Mouse (Mus musculus): ENCODE data around the gene Urb2. TPM values are rescaled to one million over a fixed set of nuclear protein-coding genes. Genes with fewer than 3 reads are reported as not detected.

Gene Urb2
- total RNA-seq, 2 experiments from 2014 or later, result 25.4 to 28.1 TPM

GRCm38 (mm10) chr8:124070363-124071324, 49.3 kb downstream of the Urb2 start:
- peak; percentile 73 for ATAC-seq (replicated peaks; ENCODE audit: low FRiP score, low TSS enrichment, poor library complexity, severe bottlenecking)

- no peak for ATAC-seq (replicated peaks; ENCODE audit: low FRiP score, low TSS enrichment, poor library complexity, severe bottlenecking)
Measured at GRCm38 (mm10) chr8:124075977-124076376, 54.7 kb downstream of the Urb2 start.

GRCm38 (mm10) chr8:124076416-124076815, 55.1 kb downstream of the Urb2 start:
- no peak for ATAC-seq (replicated peaks; ENCODE audit: low FRiP score, low TSS enrichment, poor library complexity, severe bottlenecking)

- peak; percentile 94 for ATAC-seq (replicated peaks; ENCODE audit: low FRiP score, low TSS enrichment, poor library complexity, severe bottlenecking)
Measured at GRCm38 (mm10) chr8:124077377-124077776, 56.1 kb downstream of the Urb2 start.

GRCm38 (mm10) chr8:124077998-124078397, 56.7 kb downstream of the Urb2 start:
- 0 out of 2 replicates have a peak, but pooled peaks have one; percentile 30 for ATAC-seq (replicated peaks; ENCODE audit: low FRiP score, low TSS enrichment, poor library complexity, severe bottlenecking)

GRCm38 (mm10) chr8:124078969-124079368, 57.7 kb downstream of the Urb2 start:
- no peak for ATAC-seq (replicated peaks; ENCODE audit: low FRiP score, low TSS enrichment, poor library complexity, severe bottlenecking)

GRCm38 (mm10) chr8:124080467-124081326, 59.4 kb downstream of the Urb2 start:
- peak; percentile 17 for ATAC-seq (replicated peaks; ENCODE audit: low FRiP score, low TSS enrichment, poor library complexity, severe bottlenecking)

- peak; percentile 54 for ATAC-seq (replicated peaks; ENCODE audit: low FRiP score, low TSS enrichment, poor library complexity, severe bottlenecking)
Measured at GRCm38 (mm10) chr8:124082616-124083015, 61.3 kb downstream of the Urb2 start.

GRCm38 (mm10) chr8:124083611-124084010, 62.3 kb downstream of the Urb2 start:
- no peak for ATAC-seq (replicated peaks; ENCODE audit: low FRiP score, low TSS enrichment, poor library complexity, severe bottlenecking)

- ATAC-seq (replicated peaks; ENCODE audit: low FRiP score, low TSS enrichment, poor library complexity, severe bottlenecking), result no peak
Measured at GRCm38 (mm10) chr8:124085668-124086067, 64.4 kb downstream of the Urb2 start.

GRCm38 (mm10) chr8:124088092-124088613, 66.8 kb downstream of the Urb2 start:
- no peak for ATAC-seq (replicated peaks; ENCODE audit: low FRiP score, low TSS enrichment, poor library complexity, severe bottlenecking)

GRCm38 (mm10) chr8:124089016-124089415, 67.7 kb downstream of the Urb2 start:
- ATAC-seq (replicated peaks; ENCODE audit: low FRiP score, low TSS enrichment, poor library complexity, severe bottlenecking), result no peak

- no peak; the same call in 1 of the 2 replicates for ATAC-seq (replicated peaks; ENCODE audit: low FRiP score, low TSS enrichment, poor library complexity, severe bottlenecking)
Measured at GRCm38 (mm10) chr8:124090473-124090872, 69.2 kb downstream of the Urb2 start.

Other genes starting within 250 kb of the Urb2 start
- gene Rab4a, start 215.5 kb upstream of the Urb2 start, total RNA-seq (2014; fragmentation: Nextera tagmentation), result 77.5 and 84.1 TPM in 2 replicates
- gene Rab4a, start 215.5 kb upstream of the Urb2 start, total RNA-seq (2017), result 23.6 and 42.7 TPM in 2 replicates
- gene Ccsap, start 161.3 kb upstream of the Urb2 start, total RNA-seq (2014; fragmentation: Nextera tagmentation), result 7.9 and 11.6 TPM in 2 replicates
- 11.2 and 12.4 TPM in 2 replicates for gene Ccsap, start 161.3 kb upstream of the Urb2 start, total RNA-seq (2017)
- not detected in 2 replicates for gene Acta1, start 126.8 kb upstream of the Urb2 start, total RNA-seq (2014; fragmentation: Nextera tagmentation)
- not detected in 2 replicates for gene Acta1, start 126.8 kb upstream of the Urb2 start, total RNA-seq (2017)
- 37.6 and 47.2 TPM in 2 replicates for gene Nup133, start 72.2 kb upstream of the Urb2 start, total RNA-seq (2014; fragmentation: Nextera tagmentation)
- gene Nup133, start 72.2 kb upstream of the Urb2 start, total RNA-seq (2017), result 35.7 and 36.3 TPM in 2 replicates
- 45.7 and 47.9 TPM in 2 replicates for gene Abcb10, start 38.4 kb upstream of the Urb2 start, total RNA-seq (2014; fragmentation: Nextera tagmentation)
- gene Abcb10, start 38.4 kb upstream of the Urb2 start, total RNA-seq (2017), result 23.8 and 39.0 TPM in 2 replicates
- 58.2 and 60.6 TPM in 2 replicates for gene Taf5l, start 111 bp upstream of the Urb2 start, total RNA-seq (2014; fragmentation: Nextera tagmentation)
- gene Taf5l, start 111 bp upstream of the Urb2 start, total RNA-seq (2017), result 34.3 and 52.8 TPM in 2 replicates
- 9.5 and 12.4 TPM in 2 replicates for gene Galnt2, start 209.9 kb downstream of the Urb2 start, total RNA-seq (2014; fragmentation: Nextera tagmentation)
- 1.9 and 6.8 TPM in 2 replicates for gene Galnt2, start 209.9 kb downstream of the Urb2 start, total RNA-seq (2017)

Data from megakaryocyte-erythroid progenitor cell, adult 5-6 weeks (primary cell).